Mouse (Mus musculus): ENCODE measurements around the gene Phlda2.

Gene Phlda2

GRCm38 (mm10) chr7:143503926-143504325, 976 bp upstream of the Phlda2 start:
- DNase-seq (ENCODE audit: low read depth, low spot score), result no peak

- peak; percentile 37 for DNase-seq (ENCODE audit: low read depth, low spot score)
Measured at GRCm38 (mm10) chr7:143501643-143502417, 1.1 kb downstream of the Phlda2 start.

- DNase-seq (ENCODE audit: low read depth, low spot score), result no peak
Measured at GRCm38 (mm10) chr7:143500912-143501311, 2.0 kb downstream of the Phlda2 start.

- no peak for DNase-seq (ENCODE audit: low read depth, low spot score)
Measured at GRCm38 (mm10) chr7:143498584-143498983, 4.4 kb downstream of the Phlda2 start.

- no peak for DNase-seq (ENCODE audit: low read depth, low spot score)
Measured at GRCm38 (mm10) chr7:143495104-143495961, 7.6 kb downstream of the Phlda2 start.

GRCm38 (mm10) chr7:143493616-143494126, 9.3 kb downstream of the Phlda2 start:
- DNase-seq (ENCODE audit: low read depth, low spot score), result no peak

- DNase-seq (ENCODE audit: low read depth, low spot score), result no peak
Measured at GRCm38 (mm10) chr7:143489735-143490134, 13.2 kb downstream of the Phlda2 start.

GRCm38 (mm10) chr7:143482541-143482940, 20.4 kb downstream of the Phlda2 start:
- no peak for DNase-seq (ENCODE audit: low read depth, low spot score)

GRCm38 (mm10) chr7:143481806-143482387, 21.1 kb downstream of the Phlda2 start:
- no peak for DNase-seq (ENCODE audit: low read depth, low spot score)

GRCm38 (mm10) chr7:143480498-143480897, 22.5 kb downstream of the Phlda2 start:
- DNase-seq (ENCODE audit: low read depth, low spot score), result peak; percentile 53

GRCm38 (mm10) chr7:143477800-143478199, 25.1 kb downstream of the Phlda2 start:
- DNase-seq (ENCODE audit: low read depth, low spot score), result no peak

GRCm38 (mm10) chr7:143476702-143477335, 26.1 kb downstream of the Phlda2 start:
- no peak for DNase-seq (ENCODE audit: low read depth, low spot score)

- no peak for DNase-seq (ENCODE audit: low read depth, low spot score)
Measured at GRCm38 (mm10) chr7:143475876-143476275, 27.1 kb downstream of the Phlda2 start.

GRCm38 (mm10) chr7:143474811-143475210, 28.1 kb downstream of the Phlda2 start:
- no peak for DNase-seq (ENCODE audit: low read depth, low spot score)

- no peak for DNase-seq (ENCODE audit: low read depth, low spot score)
Measured at GRCm38 (mm10) chr7:143473347-143474101, 29.4 kb downstream of the Phlda2 start, which contains the start of gene Slc22a18. Gene Slc22a18 (plus strand): TSS chr7:143473736.

- peak; percentile 81 for DNase-seq (ENCODE audit: low read depth, low spot score)
Measured at GRCm38 (mm10) chr7:143469946-143470345, 33.0 kb downstream of the Phlda2 start.

GRCm38 (mm10) chr7:143467714-143468113, 35.2 kb downstream of the Phlda2 start:
- DNase-seq (ENCODE audit: low read depth, low spot score), result no peak

GRCm38 (mm10) chr7:143466099-143466677, 36.8 kb downstream of the Phlda2 start:
- DNase-seq (ENCODE audit: low read depth, low spot score), result peak; percentile 86

GRCm38 (mm10) chr7:143464811-143465560, 38.0 kb downstream of the Phlda2 start:
- peak; percentile 75 for DNase-seq (ENCODE audit: low read depth, low spot score)
